Mouse (Mus musculus) granulocyte monocyte progenitor cell, adult 5-6 weeks (primary cell): ENCODE data around the gene Tmco1. TPM values are rescaled to one million over a fixed set of nuclear protein-coding genes. Genes with fewer than 3 reads are reported as not detected.
A peak's percentile ranks its signal among the peaks of the same experiment; 100 is the strongest.
"Not testable (repeated sequence)": the region's sequence is repeated elsewhere in the genome, so short reads cannot be mapped to it uniquely, and the experiment has no call there.

Experiments
- ATAC-seq: replicated peaks from 2 replicates; pipeline ENCODE4 v1.8.0; 2016; ENCODE audit warnings: mild to moderate bottlenecking, moderate TSS enrichment, inconsistent platforms; ENCODE audit not compliant: poor library complexity, severe bottlenecking
- total RNA-seq, 2 experiments: library from RNA; stranded (forward) in 1 of 2; stranded (reverse) in 1 of 2; fragments of 200-712, 200-1000 nt in 1 of 2; fragments of >200 nt in 1 of 2; fragmentation: Nextera tagmentation in 1 of 2; gene quantifications; 2 replicates each; pipeline ENCODE4 v1.2.3; 2014 to 2017

The Tmco1 gene
- total RNA-seq, 2 experiments from 2014 or later = 127 to 172 TPM

DNA sequence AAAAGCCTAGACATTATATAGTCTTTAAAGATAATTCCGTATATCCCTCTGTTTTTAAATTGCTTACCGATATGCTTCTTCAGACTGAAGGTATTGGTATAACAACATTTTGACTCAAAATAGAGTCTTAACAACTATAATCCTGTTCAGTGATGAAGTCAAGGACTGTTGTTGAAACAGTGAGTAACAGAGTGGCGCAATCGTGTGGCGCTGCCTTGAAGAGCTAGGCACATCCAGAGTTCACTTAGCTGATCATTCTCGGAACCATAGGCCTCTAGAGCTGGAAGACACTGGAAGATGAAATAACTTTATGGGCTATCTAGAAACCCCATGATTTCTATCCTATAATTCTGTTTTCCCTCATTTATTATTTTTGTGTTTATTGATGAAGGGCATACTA is 13.5 kb downstream of the Tmco1 start:
- no peak for ATAC-seq

- ATAC-seq = no peak
Measured at GRCm38 (mm10) chr1:167328776-167329175, 20.6 kb downstream of the Tmco1 start.

GRCm38 (mm10) chr1:167331106-167331505 is 22.9 kb downstream of the Tmco1 start:
- ATAC-seq = peak; percentile 94

GRCm38 (mm10) chr1:167336398-167336797 is 28.2 kb downstream of the Tmco1 start:
- peak; percentile 23 for ATAC-seq

GRCm38 (mm10) chr1:167337463-167338095 is 29.4 kb downstream of the Tmco1 start:
- peak; percentile 47 for ATAC-seq

DNA sequence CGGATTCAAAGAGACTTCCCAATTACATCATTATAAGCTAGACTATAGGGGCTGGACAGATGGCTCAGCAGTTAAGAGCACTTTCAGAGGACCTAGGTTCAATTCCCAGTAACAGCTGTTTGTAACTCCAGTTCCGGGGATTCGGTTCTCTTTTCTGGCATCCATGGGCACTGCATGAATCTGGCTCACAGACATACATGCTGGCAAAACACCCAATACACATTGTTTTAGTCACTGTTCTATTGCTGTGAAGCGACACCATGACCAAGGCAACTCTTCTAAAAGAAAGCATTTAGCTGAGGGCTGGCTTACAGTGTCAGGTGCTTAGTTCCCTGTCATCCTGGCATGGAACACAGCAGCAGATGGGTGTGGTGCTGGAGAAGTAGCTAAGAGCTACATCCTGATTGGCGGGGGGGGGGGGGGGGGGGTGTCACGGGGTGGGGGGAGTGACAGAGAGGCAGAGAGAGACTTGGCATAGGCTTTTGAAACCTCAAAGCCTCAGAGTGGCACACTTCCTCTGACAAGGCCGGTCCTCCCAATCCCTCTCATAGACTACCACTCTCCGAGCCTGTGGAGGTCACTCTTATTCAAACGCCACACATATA is 31.1 kb downstream of the Tmco1 start:
- peak; percentile 44 for ATAC-seq

GRCm38 (mm10) chr1:167340111-167340787 is 32.1 kb downstream of the Tmco1 start:
- no peak for ATAC-seq

DNA sequence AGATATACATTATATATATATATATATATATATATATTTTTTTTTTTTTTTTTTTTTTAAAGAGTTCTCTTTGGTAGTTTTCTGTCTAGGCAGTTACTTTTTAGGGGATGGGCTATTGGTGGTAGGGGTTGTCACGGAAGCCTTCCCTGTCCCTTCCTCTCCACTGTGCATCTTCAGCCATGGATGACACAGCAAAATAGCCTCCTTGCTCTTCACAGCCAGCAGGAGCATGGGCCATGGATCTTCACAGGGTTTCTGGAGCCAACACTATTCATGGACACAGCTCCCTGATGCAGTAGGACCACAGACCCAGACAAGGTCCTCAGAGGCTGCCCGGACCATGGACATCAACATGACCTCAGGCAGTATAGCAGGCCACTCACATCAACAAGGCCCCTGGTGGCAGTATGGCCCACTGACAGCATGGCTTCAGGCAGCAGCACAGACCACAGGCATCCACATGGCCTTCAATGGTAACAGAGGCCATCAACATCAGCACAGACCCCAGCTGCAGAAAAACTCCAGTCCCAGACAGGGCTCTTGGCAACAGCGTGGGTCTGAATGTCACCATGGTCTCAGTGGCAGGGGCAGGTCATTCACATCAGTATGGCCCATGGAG is 32.8 kb downstream of the Tmco1 start:
- ATAC-seq = no peak

GRCm38 (mm10) chr1:167342831-167343230 is 34.7 kb downstream of the Tmco1 start:
- no peak for ATAC-seq

DNA sequence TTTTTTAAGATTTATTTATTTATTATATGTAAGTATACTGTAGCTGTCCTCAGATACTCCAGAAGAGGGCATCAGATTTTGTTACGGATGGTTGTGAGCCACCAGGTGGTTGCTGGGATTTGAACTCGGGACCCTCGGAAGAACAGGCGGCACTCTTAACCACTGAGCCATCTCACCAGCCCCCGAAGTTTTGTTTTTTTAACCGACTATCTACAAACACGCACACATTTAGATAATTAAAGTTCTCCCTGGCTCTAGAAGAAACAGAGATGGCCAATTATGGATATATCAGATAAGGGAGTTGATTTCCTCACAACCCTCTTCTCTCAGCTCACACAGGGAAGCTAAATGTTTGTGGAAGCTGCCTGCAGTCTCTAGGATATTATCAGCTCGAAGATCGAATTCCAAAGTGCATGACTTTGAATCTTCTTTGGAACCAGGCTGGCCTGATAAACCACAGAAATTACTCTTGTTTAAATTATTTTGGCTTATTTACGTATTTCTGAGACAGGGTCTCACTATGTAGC is 37.9 kb downstream of the Tmco1 start:
- not testable (repeated sequence) for ATAC-seq

- ATAC-seq = not testable (repeated sequence)
Measured at GRCm38 (mm10) chr1:167349206-167349605, 41.0 kb downstream of the Tmco1 start.

DNA sequence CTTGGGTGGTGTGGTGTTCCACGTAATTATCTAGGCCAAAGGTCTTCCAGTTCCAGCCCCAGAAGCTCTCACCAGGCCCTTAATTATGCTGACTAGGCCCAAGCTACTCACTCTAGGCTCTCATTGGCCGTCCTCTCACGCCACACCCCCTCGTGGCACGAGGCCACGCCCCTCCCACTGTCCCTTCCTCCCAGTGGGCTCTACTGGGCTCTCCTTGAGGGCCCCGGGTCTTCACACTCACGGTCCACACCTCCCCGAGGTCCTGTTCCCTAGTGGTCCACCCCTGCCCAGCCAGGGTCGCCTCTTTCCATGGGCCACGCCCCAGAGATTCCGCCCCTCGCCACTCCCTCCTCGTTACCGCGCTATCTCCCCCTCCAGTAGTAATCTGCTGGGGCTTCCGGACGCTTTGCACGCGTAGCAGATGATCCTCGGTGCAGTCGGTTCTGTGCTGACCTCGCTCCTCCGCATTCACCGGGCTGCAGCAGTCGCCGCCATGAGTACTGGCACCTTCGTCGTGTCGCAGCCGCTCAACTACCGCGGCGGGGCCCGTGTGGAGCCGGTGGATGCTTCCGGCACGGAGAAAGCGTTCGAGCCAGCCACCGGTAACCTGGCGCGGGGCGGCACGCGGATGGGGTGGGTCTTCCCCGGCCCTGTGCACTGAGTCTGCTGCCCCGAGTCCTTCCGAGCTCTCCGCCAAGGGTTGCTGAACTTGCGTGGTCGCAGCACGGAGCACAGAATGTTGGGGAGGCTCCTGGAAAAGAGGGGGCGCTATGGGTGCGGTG is 41.8 kb downstream of the Tmco1 start, which contains the start of gene Aldh9a1:
Gene Aldh9a1 (plus strand): TSS at position 177 of the 782 bp plus-strand sequence.
- ATAC-seq = peak; percentile 94

DNA sequence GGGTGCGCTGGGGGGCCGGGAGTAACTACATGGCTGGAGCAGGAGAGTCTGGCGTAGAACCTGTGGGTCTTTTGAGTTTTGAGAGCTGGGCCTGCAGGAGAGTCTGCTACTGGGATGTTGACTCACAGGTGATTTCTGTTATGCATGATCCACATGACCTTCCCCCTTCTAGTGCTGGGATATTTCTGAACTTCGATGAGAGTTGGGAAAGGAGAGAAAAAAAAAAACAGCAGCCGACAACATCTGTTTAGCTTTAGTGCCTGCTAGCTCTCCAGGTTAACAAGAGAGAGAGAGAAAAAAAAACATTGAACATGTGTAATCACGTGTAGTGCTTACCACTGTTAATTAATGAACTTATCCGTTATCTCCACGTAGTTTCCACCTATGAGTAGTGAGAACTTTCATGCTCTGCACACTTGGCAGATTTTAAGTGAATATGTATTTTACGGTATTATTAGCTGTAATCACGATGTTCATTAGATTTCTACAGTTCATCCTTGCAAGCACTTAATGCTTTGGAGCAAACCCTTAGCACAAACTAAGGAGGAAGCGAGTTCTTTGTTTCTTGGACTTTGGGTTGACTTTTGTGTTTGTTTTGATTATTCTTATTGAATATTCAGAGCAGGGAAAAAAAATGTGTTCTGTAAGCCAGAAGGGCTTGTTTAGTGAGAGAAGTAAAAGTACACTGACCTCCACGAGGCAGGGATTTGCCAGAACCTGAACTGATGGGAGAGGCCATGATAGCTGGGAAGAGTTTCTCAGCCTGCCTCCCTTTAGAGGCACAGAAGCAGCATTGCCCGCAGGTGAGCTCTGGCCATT is 42.6 kb downstream of the Tmco1 start:
- no peak for ATAC-seq

GRCm38 (mm10) chr1:167352403-167352802 is 44.2 kb downstream of the Tmco1 start:
- no peak for ATAC-seq

DNA sequence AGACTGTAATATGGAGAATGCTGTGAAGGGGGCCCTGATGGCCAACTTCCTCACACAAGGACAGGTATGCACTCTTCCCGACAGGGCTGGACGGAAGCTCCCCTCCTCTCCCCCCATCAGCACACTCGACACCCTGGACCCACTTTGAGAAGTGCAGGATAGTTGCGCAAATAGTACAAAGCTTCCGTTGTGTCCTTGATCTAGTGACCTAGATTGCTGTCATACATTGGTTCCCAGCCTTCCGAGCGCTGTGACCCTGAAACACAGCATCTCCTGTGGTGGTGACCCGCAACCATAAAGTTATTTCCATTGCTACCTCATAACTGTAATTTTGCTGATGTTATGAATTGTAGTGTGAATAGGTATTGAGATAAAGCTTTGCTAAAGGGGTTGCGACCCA is 49.2 kb downstream of the Tmco1 start:
- ATAC-seq = no peak

- ATAC-seq = no peak
Measured at GRCm38 (mm10) chr1:167358731-167359130, 50.6 kb downstream of the Tmco1 start.

- ATAC-seq = no peak
Measured at GRCm38 (mm10) chr1:167360268-167360667, 52.1 kb downstream of the Tmco1 start.

DNA sequence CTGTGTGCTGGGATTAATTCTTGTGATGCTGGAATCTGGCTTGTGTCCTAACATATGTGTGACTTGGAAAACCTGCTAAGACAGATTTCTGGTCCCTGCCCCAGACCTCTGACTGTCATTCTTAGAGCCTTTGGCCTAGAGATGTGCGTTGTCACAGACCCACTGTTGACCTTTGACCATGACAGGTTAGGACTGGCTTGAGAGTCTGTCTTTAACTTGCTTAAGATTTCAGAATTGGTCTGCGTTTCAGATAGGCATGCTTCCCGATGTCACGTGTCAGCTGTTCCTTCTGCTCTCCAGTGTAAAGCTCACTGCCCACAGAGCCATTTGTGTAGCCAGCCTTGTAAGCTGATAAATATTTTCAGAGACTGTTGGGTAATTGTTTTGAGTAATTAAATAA is 54.6 kb downstream of the Tmco1 start:
- no peak for ATAC-seq

GRCm38 (mm10) chr1:167363322-167363721 is 55.1 kb downstream of the Tmco1 start:
- ATAC-seq = no peak
